ENCODE assay signal across 8 mouse cellular contexts in the genomic region with DNA sequence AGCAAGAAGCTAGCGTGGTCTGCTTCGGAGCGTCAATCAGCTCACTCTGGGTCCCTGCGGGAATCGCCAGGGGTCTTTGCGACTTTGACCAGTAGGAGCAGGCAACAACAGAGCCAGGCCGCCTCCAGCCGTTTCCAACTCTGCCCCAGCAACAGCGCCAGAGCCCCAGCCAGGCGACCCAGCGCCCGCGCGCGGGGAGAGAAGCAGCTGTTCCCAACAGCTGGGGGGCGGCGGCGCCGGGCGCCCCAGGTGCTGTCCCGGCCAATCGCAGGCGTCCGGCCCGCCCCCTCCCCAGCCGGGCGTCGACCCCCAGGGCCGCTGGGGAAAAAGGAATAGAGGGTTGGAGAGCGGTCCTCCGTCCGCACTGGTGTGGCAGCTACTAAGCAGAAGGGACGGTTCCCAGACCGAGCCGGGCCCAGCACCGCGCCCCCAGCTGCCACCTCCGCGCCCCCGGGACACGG. TPM values are rescaled to one million over a fixed set of nuclear protein-coding genes. Genes with fewer than 3 reads are reported as not detected.
DNase-seq lines count a peak whose midpoint lies in the region; ATAC-seq and TF ChIP-seq lines count a peak whose summit lies in the region.

A gene (plus strand): TSS at position 294 of the 461 bp plus-strand sequence.

- in situ Hi-C loops in ES-E14 (cut with MboI; ENCODE audit: low sequenced_read_pairs in 2 of 2, unreplicated experiment in 2 of 2): no loop called here

- no peaks in the 10 kb centered on the region for H3K9me3 ChIP-seq in ES-E14 (ENCODE audit: control insufficient read depth, insufficient read depth, low read depth, low read length)
- H3K9me3 ChIP-seq in heart, embryonic 13.5 days: no peaks in the 10 kb centered on the region
- H3K9me3 ChIP-seq in lung, postnatal 0 days (ENCODE audit: low read length): no peaks in the 10 kb centered on the region

- TF ChIP-seq POLR2A in embryonic fibroblast, embryonic 13.5 days (IDR thresholded peaks at IDR 0.05; ENCODE audit: low read depth, low read length): peak; percentile 39; the same call in 1 of the 2 replicates

- no peak for DNase-seq in ES-E14 (ENCODE audit: low read depth, low spot score)
- DNase-seq in adrenal gland, postnatal 4 days (ENCODE audit: low spot score in 2 of 2): peak; percentile 9 to 11
- peak in 1 of 2 experiments; percentile 60 for DNase-seq in layer of hippocampus, postnatal 10 days (ENCODE audit: low spot score in 2 of 2)
- peak; percentile 55 for DNase-seq in lung, postnatal 0 days (ENCODE audit: low spot score)
- DNase-seq in right cerebral cortex, postnatal 14 days: peak; percentile 43

- H3K4me3 ChIP-seq in ES-E14 (ENCODE audit: insufficient read depth in 1 of 2, low read depth in 1 of 2, low read length in 2 of 2, poor library complexity in 1 of 2, severe bottlenecking in 1 of 2): peak within 1 kb of the TSS; percentile 72 to 87
- H3K4me3 ChIP-seq in embryonic fibroblast, embryonic 13.5 days (ENCODE audit: insufficient read depth, low read length): peak within 1 kb of the TSS; percentile 52
- peak within 1 kb of the TSS; percentile 85 for H3K4me3 ChIP-seq in heart, embryonic 13.5 days
- H3K4me3 ChIP-seq in lung, postnatal 0 days (ENCODE audit: low read depth, low read length): peak within 1 kb of the TSS; percentile 59

- TF ChIP-seq EP300 in lung, postnatal 0 days (IDR thresholded peaks at IDR 0.05): no peak

- peaks cover 15% of the 10 kb centered on the region for H3K27me3 ChIP-seq in heart, embryonic 13.5 days (replicated peaks)
- no peaks in the 10 kb centered on the region for H3K27me3 ChIP-seq in lung, postnatal 0 days (replicated peaks; ENCODE audit: insufficient read depth, low read length)

- peaks cover 0 to 2% of the 10 kb centered on the region in 2 experiments; a peak in 1 of 4 replicates for H3K4me1 ChIP-seq in ES-E14 (ENCODE audit: control insufficient read depth in 2 of 2, insufficient read depth in 2 of 2, low read length in 2 of 2, poor library complexity in 1 of 2)
- H3K4me1 ChIP-seq in embryonic fibroblast, embryonic 13.5 days (ENCODE audit: control insufficient read depth, insufficient read depth, low read length): no peaks in the 10 kb centered on the region
- H3K4me1 ChIP-seq in heart, embryonic 13.5 days: peaks cover 27% of the 10 kb centered on the region
- H3K4me1 ChIP-seq in lung, postnatal 0 days (ENCODE audit: insufficient read depth, low read depth, low read length): no peaks in the 10 kb centered on the region

- H3K9ac ChIP-seq in ES-E14 (ENCODE audit: insufficient read depth, low read depth, low read length, poor library complexity, severe bottlenecking): peak within 1 kb of the TSS; percentile 60
- peak within 1 kb of the TSS; percentile 99 for H3K9ac ChIP-seq in heart, embryonic 13.5 days
- peak within 1 kb of the TSS; percentile 48 for H3K9ac ChIP-seq in lung, postnatal 0 days (replicated peaks; ENCODE audit: low read depth)

- WGBS in heart, embryonic 13.5 days: 0% methylated on average over 39 of the region's 41 CpGs
- WGBS in lung, postnatal 0 days: 1% methylated on average over 37 of the region's 41 CpGs

- H3K27ac ChIP-seq in ES-E14 (ENCODE audit: insufficient read depth, low read depth, low read length, poor library complexity, severe bottlenecking): no peak within 1 kb of the TSS
- no peak within 1 kb of the TSS for H3K27ac ChIP-seq in embryonic fibroblast, embryonic 13.5 days (ENCODE audit: insufficient read depth, low read length)
- H3K27ac ChIP-seq in heart, embryonic 13.5 days (replicated peaks): peak within 1 kb of the TSS; percentile 99
- 0 out of 2 replicates have a peak within 1 kb of the TSS, but pooled peaks have one; percentile 20 for H3K27ac ChIP-seq in lung, postnatal 0 days (ENCODE audit: low read length)

- no peaks in the 10 kb centered on the region for H3K36me3 ChIP-seq in ES-E14 (ENCODE audit: control insufficient read depth, insufficient read depth, low read length, poor library complexity, severe bottlenecking)
- H3K36me3 ChIP-seq in heart, embryonic 13.5 days: peaks cover 6% of the 10 kb centered on the region; the same call in 1 of the 2 replicates
- no peaks in the 10 kb centered on the region for H3K36me3 ChIP-seq in lung, postnatal 0 days (ENCODE audit: insufficient read depth, low read length)

- TF ChIP-seq CTCF in embryonic fibroblast, embryonic 13.5 days (IDR thresholded peaks at IDR 0.05; ENCODE audit: borderline replicate concordance, insufficient read depth, low read length): no peak
- TF ChIP-seq CTCF in lung, postnatal 0 days (IDR thresholded peaks at IDR 0.05): peak; percentile 13; the same call in 1 of the 2 replicates

- peak; percentile 79; the same call in 1 of the 2 replicates for ATAC-seq in heart, embryonic 13.5 days (ENCODE audit: extremely low read depth, insufficient number of reproducible peaks, low FRiP score, low TSS enrichment)
- ATAC-seq in lung, postnatal 0 days: peak; percentile 83
- no peak for ATAC-seq in megakaryocyte-erythroid progenitor cell, adult 5-6 weeks (replicated peaks; ENCODE audit: low FRiP score, low TSS enrichment, poor library complexity, severe bottlenecking)

- H3K4me2 ChIP-seq in heart, embryonic 13.5 days: peak within 1 kb of the TSS; percentile 78
- peak within 1 kb of the TSS; percentile 84 for H3K4me2 ChIP-seq in lung, postnatal 0 days (replicated peaks; ENCODE audit: low read depth, low read length)

TF ChIP-seq in ES-E14, 5 proteins besides CTCF, POLR2A, EP300 and RAD21:
- TF ChIP-seq HCFC1 (IDR thresholded peaks at IDR 0.05; ENCODE audit: borderline replicate concordance, insufficient read depth, low read length): peak; percentile 42; the same call in 1 of the 2 replicates
- no peak for TF ChIP-seq MAFK (IDR thresholded peaks at IDR 0.05; ENCODE audit: insufficient read depth, low read depth, low read length)
- TF ChIP-seq CHD2 (IDR thresholded peaks at IDR 0.05; ENCODE audit: low read depth, low read length): no peak
- TF ChIP-seq ZNF384 (IDR thresholded peaks at IDR 0.05; ENCODE audit: low read depth, low read length): no peak
- no peak for TF ChIP-seq ZC3H11A (IDR thresholded peaks at IDR 0.05; ENCODE audit: borderline replicate concordance, low read depth, low read length)

RNA-seq across cellular contexts. Expression of the gene that starts here (rescaled TPM):
- 0.54 TPM in 1 of 2 replicates, not detected in the other for total RNA-seq in ES-E14 (2012; rRNA removed)
- 10 to 100 TPM in 1 of 2 experiments, 1 to 10 TPM in 1; 5.1 to 15.0 TPM for total RNA-seq in adrenal gland, postnatal 4 days (2021)
- 3.7 and 4.1 TPM in 2 replicates for polyA plus RNA-seq in embryonic fibroblast, embryonic 13.5 days (2011; ENCODE audit: insufficient read length, low read depth, missing spikeins)
- polyA plus RNA-seq in heart, embryonic 13.5 days (2015; fragmentation: Nextera tagmentation; extraction: Ambion mirVana): 34.9 and 44.8 TPM in 2 replicates
- 10 to 100 TPM; 10.6 to 14.5 TPM for total RNA-seq in layer of hippocampus, postnatal 10 days (2021)
- 2.5 and 2.9 TPM in 2 replicates for polyA plus RNA-seq in lung, postnatal 0 days (2015; fragmentation: Nextera tagmentation; extraction: Ambion mirVana)
- not detected in 2 replicates for total RNA-seq in megakaryocyte-erythroid progenitor cell, adult 5-6 weeks (2014; fragmentation: Nextera tagmentation)
- not detected in 2 replicates for total RNA-seq in megakaryocyte-erythroid progenitor cell, adult 5-6 weeks (2017)

Comparison
In these comparisons a context has a peak if more than half of its experiments do, and no peak if none do; other contexts are left out.
1. H3K27ac ChIP-seq: peak in heart, embryonic 13.5 days (single experiment) and lung, postnatal 0 days (single experiment); none in ES-E14 (single experiment) and embryonic fibroblast, embryonic 13.5 days (single experiment).
2. H3K9ac ChIP-seq: peak in every context shown above with its lines; median percentile 99 in heart, embryonic 13.5 days; 60 in ES-E14; 48 in lung, postnatal 0 days.
3. Peak in every context shown above with its lines, with median percentiles within 50 percentile points of each other: H3K4me3 ChIP-seq.